In the genomic region with DNA sequence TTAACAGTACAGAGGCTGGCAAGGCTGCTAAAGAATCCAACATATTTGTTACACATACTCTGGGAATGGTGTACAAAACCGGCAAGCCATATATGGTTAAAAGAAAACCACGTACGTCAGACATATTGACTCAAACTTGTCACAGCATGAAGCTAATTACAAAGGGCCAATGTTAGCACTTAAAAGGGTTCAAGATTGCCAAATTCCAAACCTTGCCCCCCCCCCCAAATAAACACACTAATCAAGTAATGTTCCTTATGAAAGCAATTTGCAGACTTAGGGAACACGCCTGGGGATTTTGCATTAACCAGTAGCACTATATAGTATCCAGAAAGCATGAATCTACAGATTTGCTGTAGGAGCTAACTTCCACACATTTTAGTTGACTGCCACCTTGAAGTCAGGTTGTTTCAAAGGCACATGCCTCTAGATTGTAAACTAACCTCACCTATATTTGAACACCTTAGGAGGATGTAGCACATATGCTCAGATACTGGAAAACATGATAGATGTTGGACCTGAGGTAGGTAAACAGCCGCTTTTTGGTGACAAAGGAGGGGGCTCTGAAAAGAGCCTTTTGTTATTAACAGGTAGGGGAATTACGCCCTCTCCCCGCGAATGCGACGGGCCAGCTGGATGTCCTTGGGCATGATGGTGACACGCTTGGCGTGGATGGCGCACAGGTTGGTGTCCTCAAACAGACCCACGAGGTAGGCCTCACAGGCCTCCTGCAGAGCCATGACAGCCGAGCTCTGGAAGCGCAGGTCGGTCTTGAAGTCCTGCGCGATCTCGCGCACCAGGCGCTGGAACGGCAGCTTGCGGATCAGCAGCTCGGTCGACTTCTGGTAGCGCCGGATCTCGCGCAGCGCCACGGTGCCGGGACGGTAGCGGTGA, we compare ENCODE assay signal across 8 mouse cellular contexts. TPM values are rescaled to one million over a fixed set of nuclear protein-coding genes. Genes with fewer than 3 reads are reported as not detected.
DNase-seq lines count a peak whose midpoint lies in the region; ATAC-seq and TF ChIP-seq lines count a peak whose summit lies in the region.
"Not testable (repeated sequence)": the region's sequence is repeated elsewhere in the genome, so short reads cannot be mapped to it uniquely, and the experiment has no call there.

No protein-coding gene starts in this region.

- H3K4me3 ChIP-seq in CH12.LX (replicated peaks in 1 of 3; ENCODE audit: low read depth in 2 of 3, low read length in 2 of 3, poor library complexity in 1 of 3): peak overlapping the region; percentile 2 to 59 (median 43)
- peak overlapping the region; percentile 44 for H3K4me3 ChIP-seq in embryonic facial prominence, embryonic 15.5 days (replicated peaks)
- H3K4me3 ChIP-seq in heart, embryonic 15.5 days: peak overlapping the region; percentile 51
- H3K4me3 ChIP-seq in kidney, embryonic 15.5 days (replicated peaks): peak overlapping the region; percentile 49
- H3K4me3 ChIP-seq in liver, postnatal 0 days (ENCODE audit: low read depth, low read length): peak overlapping the region; percentile 36
- H3K4me3 ChIP-seq in stomach, embryonic 15.5 days (replicated peaks): peak overlapping the region; percentile 46

- TF ChIP-seq EP300 in CH12.LX (IDR thresholded peaks at IDR 0.05; ENCODE audit: low read length): not testable (repeated sequence)
- TF ChIP-seq EP300 in liver, postnatal 0 days (IDR thresholded peaks at IDR 0.05; ENCODE audit: low read depth): 0 out of 2 replicates have a peak, but pooled peaks have one; percentile 25

- WGBS in embryonic facial prominence, embryonic 15.5 days: under 1% methylated on average over 14 of the region's 35 CpGs
- 1% methylated on average over 14 of the region's 35 CpGs for WGBS in heart, embryonic 15.5 days
- WGBS in kidney, embryonic 15.5 days: under 1% methylated on average over 21 of the region's 35 CpGs
- whole genome bisulfite sequencing in liver, postnatal 0 days (ENCODE audit: insufficient replicate concordance): under 1% methylated on average over 17 of the region's 35 CpGs
- WGBS in stomach, embryonic 15.5 days: under 1% methylated on average over 19 of the region's 35 CpGs

- H3K27ac ChIP-seq in CH12.LX (ENCODE audit: insufficient read depth, low read depth): peak overlapping the region; percentile 94
- peak overlapping the region; percentile 86 for H3K27ac ChIP-seq in embryonic facial prominence, embryonic 15.5 days (replicated peaks)
- peak overlapping the region; percentile 73 for H3K27ac ChIP-seq in heart, embryonic 15.5 days
- peak overlapping the region; percentile 96 for H3K27ac ChIP-seq in kidney, embryonic 15.5 days
- H3K27ac ChIP-seq in liver, postnatal 0 days (ENCODE audit: low read depth): peak overlapping the region; percentile 95
- H3K27ac ChIP-seq in stomach, embryonic 15.5 days: peak overlapping the region; percentile 90

- dilution Hi-C loops in CH12.LX (cut with MboI; ENCODE audit: extremely low pct_ligation_motif_present, extremely low pct_unique_long_range_greater_than_20kb, low sequenced_read_pairs): not testable (repeated sequence)

- H3K9me3 ChIP-seq in CH12.LX (replicated peaks; ENCODE audit: low read length); embryonic facial prominence, embryonic 15.5 days (replicated peaks); heart, embryonic 15.5 days (replicated peaks); kidney, embryonic 15.5 days (replicated peaks); liver, postnatal 0 days (ENCODE audit: low read length); stomach, embryonic 15.5 days: not testable (repeated sequence)

- in situ Hi-C loops in CH12.LX (cut with MboI; ENCODE audit: low pct_ligation_motif_present, low pct_unique_long_range_greater_than_20kb, low sequenced_read_pairs): not testable (repeated sequence)

- not testable (repeated sequence) for H3K27me3 ChIP-seq in CH12.LX (replicated peaks); embryonic facial prominence, embryonic 15.5 days; heart, embryonic 15.5 days; kidney, embryonic 15.5 days; liver, postnatal 0 days (ENCODE audit: insufficient read depth, low read length); stomach, embryonic 15.5 days (replicated peaks)

- not testable (repeated sequence) for H3K36me3 ChIP-seq in CH12.LX (replicated peaks in 1 of 2; ENCODE audit: control insufficient read depth in 1 of 2, insufficient read depth in 1 of 2, low read length in 1 of 2); embryonic facial prominence, embryonic 15.5 days; heart, embryonic 15.5 days; kidney, embryonic 15.5 days; liver, postnatal 0 days (replicated peaks; ENCODE audit: insufficient read depth, low read length); stomach, embryonic 15.5 days

- not testable (repeated sequence) for TF ChIP-seq CTCF in CH12.LX (conservative IDR thresholded peaks at IDR 0.05 in 1 of 2, IDR thresholded peaks at IDR 0.05 in 1 of 2; ENCODE audit: low read depth in 2 of 2, low read length in 2 of 2); liver, postnatal 0 days (IDR thresholded peaks at IDR 0.05; ENCODE audit: low read depth)

- ATAC-seq in embryonic facial prominence, embryonic 15.5 days (ENCODE audit: insufficient number of reproducible peaks, low FRiP score, low TSS enrichment, low read depth); heart, embryonic 15.5 days (replicated peaks; ENCODE audit: insufficient number of reproducible peaks, insufficient read depth, low FRiP score, low read depth); kidney, embryonic 15.5 days (replicated peaks; ENCODE audit: low FRiP score); liver, postnatal 0 days; stomach, embryonic 15.5 days (ENCODE audit: insufficient read depth, low FRiP score, low read depth): not testable (repeated sequence)

- peak overlapping the region; percentile 71 for H3K4me2 ChIP-seq in CH12.LX (ENCODE audit: insufficient read depth, low read depth, poor library complexity, severe bottlenecking)
- peak overlapping the region; percentile 65 for H3K4me2 ChIP-seq in embryonic facial prominence, embryonic 15.5 days (replicated peaks)
- H3K4me2 ChIP-seq in heart, embryonic 15.5 days: peak overlapping the region; percentile 76
- peak overlapping the region; percentile 73 for H3K4me2 ChIP-seq in kidney, embryonic 15.5 days
- peak overlapping the region; percentile 71 for H3K4me2 ChIP-seq in liver, postnatal 0 days (ENCODE audit: low read depth, low read length)
- H3K4me2 ChIP-seq in stomach, embryonic 15.5 days: peak overlapping the region; percentile 69

- not testable (repeated sequence) for TF ChIP-seq RAD21 in CH12.LX (IDR thresholded peaks at IDR 0.05; ENCODE audit: low read depth, low read length)

- DNase-seq in CH12.LX (ENCODE audit: extremely low read depth): peak; percentile 76
- peak; percentile 66 for DNase-seq in c-Kit-positive CD71-positive TER-119-negative erythroid progenitor cells, embryonic 14.5 days (ENCODE audit: low read depth)
- peak; percentile 45 for DNase-seq in liver, postnatal 0 days
- DNase-seq in neural tube, embryonic 10.5 days (ENCODE audit: extremely low spot score, low spot score): peak; percentile 47

- H3K4me1 ChIP-seq in CH12.LX (ENCODE audit: control insufficient read depth in 1 of 2, insufficient read depth in 2 of 2): peaks cover 0 to 30% of the 10 kb centered on the region in 2 experiments; a peak in 3 of 4 replicates
- H3K4me1 ChIP-seq in embryonic facial prominence, embryonic 15.5 days: peaks cover 43% of the 10 kb centered on the region
- H3K4me1 ChIP-seq in heart, embryonic 15.5 days (replicated peaks): peaks cover 37% of the 10 kb centered on the region
- peaks cover 38% of the 10 kb centered on the region for H3K4me1 ChIP-seq in kidney, embryonic 15.5 days
- peaks cover 22% of the 10 kb centered on the region for H3K4me1 ChIP-seq in liver, postnatal 0 days (ENCODE audit: insufficient read depth)
- peaks cover 14% of the 10 kb centered on the region for H3K4me1 ChIP-seq in stomach, embryonic 15.5 days

- peak overlapping the region; percentile 83 for H3K9ac ChIP-seq in CH12.LX (ENCODE audit: insufficient read depth, low read depth)
- H3K9ac ChIP-seq in embryonic facial prominence, embryonic 15.5 days: peak overlapping the region; percentile 29; the same call in 1 of the 2 replicates
- peak overlapping the region; percentile 62 for H3K9ac ChIP-seq in heart, embryonic 15.5 days
- H3K9ac ChIP-seq in kidney, embryonic 15.5 days: peak overlapping the region; percentile 63
- peak overlapping the region; percentile 74 for H3K9ac ChIP-seq in liver, postnatal 0 days (replicated peaks)
- H3K9ac ChIP-seq in stomach, embryonic 15.5 days: peak overlapping the region; percentile 56

- H3K79me2 ChIP-seq in CH12.LX (replicated peaks; ENCODE audit: control insufficient read depth, extremely low read depth, insufficient read depth, poor library complexity, severe bottlenecking): not testable (repeated sequence)

- peak; percentile 97 for TF ChIP-seq POLR2A in CH12.LX (IDR thresholded peaks at IDR 0.05; ENCODE audit: low read depth, low read length)

RNA-seq across cellular contexts. Expression of gene Hist1h3i, which starts 0.6 kb away (rescaled TPM):
- total RNA-seq in CH12.LX (2012; rRNA removed) (797 and 828 TPM in 2 replicates), CH12.LX (2014; rRNA removed) (7.7 and 21.2 TPM in 2 replicates)
- polyA plus RNA-seq in CH12.LX (2012; ENCODE audit: insufficient read length, low read depth): 2.0 and 14.3 TPM in 2 replicates
- polyA plus RNA-seq in embryonic facial prominence, embryonic 15.5 days (2015; fragmentation: Nextera tagmentation; extraction: Ambion mirVana): 86.2 and 99.0 TPM in 2 replicates
- 56.3 and 60.4 TPM in 2 replicates for polyA plus RNA-seq in heart, embryonic 15.5 days (2015; fragmentation: Nextera tagmentation; extraction: Ambion mirVana)
- polyA plus RNA-seq in kidney, embryonic 15.5 days (2015; fragmentation: Nextera tagmentation; extraction: Ambion mirVana): 134 and 151 TPM in 2 replicates
- 95.1 and 107 TPM in 2 replicates for polyA plus RNA-seq in liver, postnatal 0 days (2015; fragmentation: Nextera tagmentation; extraction: Ambion mirVana)
- 109 and 120 TPM in 2 replicates for polyA plus RNA-seq in stomach, embryonic 15.5 days (2015; fragmentation: Nextera tagmentation; extraction: Ambion mirVana)

RNA-seq across cellular contexts. Expression of gene Hist1h1b, which starts 2.2 kb away (rescaled TPM):
- total RNA-seq in CH12.LX (2012; rRNA removed) (1,032 and 1,397 TPM in 2 replicates), CH12.LX (2014; rRNA removed) (12.2 and 16.6 TPM in 2 replicates)
- polyA plus RNA-seq in CH12.LX (2012; ENCODE audit: insufficient read length, low read depth): 0.71 and 1.9 TPM in 2 replicates
- polyA plus RNA-seq in embryonic facial prominence, embryonic 15.5 days (2015; fragmentation: Nextera tagmentation; extraction: Ambion mirVana): 16.8 and 19.6 TPM in 2 replicates
- polyA plus RNA-seq in heart, embryonic 15.5 days (2015; fragmentation: Nextera tagmentation; extraction: Ambion mirVana): 8.6 and 10.7 TPM in 2 replicates
- 24.0 and 28.9 TPM in 2 replicates for polyA plus RNA-seq in kidney, embryonic 15.5 days (2015; fragmentation: Nextera tagmentation; extraction: Ambion mirVana)
- polyA plus RNA-seq in liver, postnatal 0 days (2015; fragmentation: Nextera tagmentation; extraction: Ambion mirVana): 20.0 and 27.9 TPM in 2 replicates
- polyA plus RNA-seq in stomach, embryonic 15.5 days (2015; fragmentation: Nextera tagmentation; extraction: Ambion mirVana): 25.3 and 26.3 TPM in 2 replicates

RNA-seq across cellular contexts. Expression of gene Hist1h2an, which starts 4.4 kb away (rescaled TPM):
- total RNA-seq in CH12.LX (2012; rRNA removed): 792 and 1,025 TPM in 2 replicates
- 3.0 and 4.7 TPM in 2 replicates for total RNA-seq in CH12.LX (2014; rRNA removed)
- polyA plus RNA-seq in CH12.LX (2012; ENCODE audit: insufficient read length, low read depth): 7.1 TPM in 1 of 2 replicates, not detected in the other
- polyA plus RNA-seq in embryonic facial prominence, embryonic 15.5 days (2015; fragmentation: Nextera tagmentation; extraction: Ambion mirVana): 2.5 and 10.7 TPM in 2 replicates
- polyA plus RNA-seq in heart, embryonic 15.5 days (2015; fragmentation: Nextera tagmentation; extraction: Ambion mirVana): 2.3 and 3.2 TPM in 2 replicates
- polyA plus RNA-seq in kidney, embryonic 15.5 days (2015; fragmentation: Nextera tagmentation; extraction: Ambion mirVana): 7.2 and 7.4 TPM in 2 replicates
- polyA plus RNA-seq in liver, postnatal 0 days (2015; fragmentation: Nextera tagmentation; extraction: Ambion mirVana): 8.4 and 11.4 TPM in 2 replicates
- polyA plus RNA-seq in stomach, embryonic 15.5 days (2015; fragmentation: Nextera tagmentation; extraction: Ambion mirVana): 9.6 and 16.6 TPM in 2 replicates

RNA-seq across cellular contexts. Expression of gene Hist1h2bp, which starts 4.7 kb away (rescaled TPM):
- total RNA-seq in CH12.LX (2012; rRNA removed): 476 and 510 TPM in 2 replicates
- 2.7 and 3.6 TPM in 2 replicates for total RNA-seq in CH12.LX (2014; rRNA removed)
- 0.60 and 1.3 TPM in 2 replicates for polyA plus RNA-seq in CH12.LX (2012; ENCODE audit: insufficient read length, low read depth)
- polyA plus RNA-seq in embryonic facial prominence, embryonic 15.5 days (2015; fragmentation: Nextera tagmentation; extraction: Ambion mirVana): 1.0 and 2.8 TPM in 2 replicates
- polyA plus RNA-seq in heart, embryonic 15.5 days (2015; fragmentation: Nextera tagmentation; extraction: Ambion mirVana): 0.86 and 1.4 TPM in 2 replicates
- 1.8 and 3.8 TPM in 2 replicates for polyA plus RNA-seq in kidney, embryonic 15.5 days (2015; fragmentation: Nextera tagmentation; extraction: Ambion mirVana)
- polyA plus RNA-seq in liver, postnatal 0 days (2015; fragmentation: Nextera tagmentation; extraction: Ambion mirVana): 2.4 and 4.6 TPM in 2 replicates
- 1.4 and 2.1 TPM in 2 replicates for polyA plus RNA-seq in stomach, embryonic 15.5 days (2015; fragmentation: Nextera tagmentation; extraction: Ambion mirVana)

RNA-seq across cellular contexts. Expression of gene Hist1h2bq, which starts 27.4 kb away (rescaled TPM):
- 1,881 and 2,257 TPM in 2 replicates for total RNA-seq in CH12.LX (2012; rRNA removed)
- total RNA-seq in CH12.LX (2014; rRNA removed): 17.1 and 32.4 TPM in 2 replicates
- polyA plus RNA-seq in CH12.LX (2012; ENCODE audit: insufficient read length, low read depth): 4.1 and 4.3 TPM in 2 replicates
- polyA plus RNA-seq in embryonic facial prominence, embryonic 15.5 days (2015; fragmentation: Nextera tagmentation; extraction: Ambion mirVana): 12.0 and 14.0 TPM in 2 replicates
- 7.2 and 7.3 TPM in 2 replicates for polyA plus RNA-seq in heart, embryonic 15.5 days (2015; fragmentation: Nextera tagmentation; extraction: Ambion mirVana)
- polyA plus RNA-seq in kidney, embryonic 15.5 days (2015; fragmentation: Nextera tagmentation; extraction: Ambion mirVana): 19.6 and 28.7 TPM in 2 replicates
- 14.3 and 15.4 TPM in 2 replicates for polyA plus RNA-seq in liver, postnatal 0 days (2015; fragmentation: Nextera tagmentation; extraction: Ambion mirVana)
- 17.3 and 17.7 TPM in 2 replicates for polyA plus RNA-seq in stomach, embryonic 15.5 days (2015; fragmentation: Nextera tagmentation; extraction: Ambion mirVana)

Comparison
In these comparisons a context has a peak if more than half of its experiments do, and no peak if none do; other contexts are left out.
1. H3K9ac ChIP-seq: peak in every context shown above with its lines; median percentile 83 in CH12.LX; 74 in liver, postnatal 0 days; 63 in kidney, embryonic 15.5 days; 62 in heart, embryonic 15.5 days; 56 in stomach, embryonic 15.5 days; 29 in embryonic facial prominence, embryonic 15.5 days.